Mouse (Mus musculus) C2C12 (cell line): ENCODE measurements around the gene P4ha2. TPM values are rescaled to one million over a fixed set of nuclear protein-coding genes. Genes with fewer than 3 reads are reported as not detected.

Source experiments
- H3K27me3 ChIP-seq: one replicate; pipeline ENCODE4 v1.6.1; 2011; ENCODE audit not compliant: control insufficient read depth, insufficient read depth, insufficient read length
- H3K36me3 ChIP-seq: one replicate; pipeline ENCODE4 v1.6.1; 2011; ENCODE audit not compliant: control insufficient read depth, insufficient read depth
- H3K4me3 ChIP-seq: one replicate; pipeline ENCODE4 v1.5.1; 2011; ENCODE audit warnings: mild to moderate bottlenecking, control low read depth; ENCODE audit not compliant: poor library complexity, insufficient read depth, severe bottlenecking
- H3K79me2 ChIP-seq: one replicate; pipeline ENCODE4 v1.6.1; 2011; ENCODE audit not compliant: control insufficient read depth, insufficient read depth
- H3K79me3 ChIP-seq: one replicate; pipeline ENCODE4 v1.6.1; 2011; ENCODE audit warnings: low read depth, control low read depth
- H3ac ChIP-seq: one replicate; pipeline ENCODE3; 2011; ENCODE audit warnings: low read depth; ENCODE audit not compliant: control insufficient read depth, insufficient read length
- CEBPB ChIP-seq: IDR thresholded peaks from one replicate; pipeline ENCODE4 v1.6.1; 2011; ENCODE audit warnings: low read depth, mild to moderate bottlenecking, control low read depth, moderate library complexity
- CTCF ChIP-seq: IDR thresholded peaks from one replicate; pipeline ENCODE4 v1.5.1; 2011; ENCODE audit not compliant: control insufficient read depth, insufficient read depth, insufficient read length
- FOSL1 ChIP-seq: IDR thresholded peaks from one replicate; pipeline ENCODE4 v1.8.0; 2011; ENCODE audit warnings: mild to moderate bottlenecking, low read length; ENCODE audit not compliant: poor library complexity, insufficient read depth, severe bottlenecking
- MAX ChIP-seq: IDR thresholded peaks from one replicate; pipeline ENCODE4 v1.6.1; 2011; ENCODE audit warnings: mild to moderate bottlenecking, control low read depth
- MYOD1 ChIP-seq: IDR thresholded peaks from one replicate; pipeline ENCODE4 v1.6.1; 2011; ENCODE audit warnings: low read depth; ENCODE audit not compliant: control insufficient read depth, insufficient read length
- MYOG ChIP-seq: IDR thresholded peaks from one replicate; pipeline ENCODE4 v1.6.1; 2011; ENCODE audit not compliant: control insufficient read depth, insufficient read length; ENCODE audit errors: extremely low read depth
- USF1 ChIP-seq: IDR thresholded peaks from one replicate; pipeline ENCODE4 v1.6.1; 2011; ENCODE audit warnings: low read depth, mild to moderate bottlenecking, control low read depth, moderate library complexity
- polyA plus RNA-seq: library from polyadenylated mRNA; unstranded; fragments of >200 nt; fragmentation: generic; extraction: Trizol; gene quantifications from one replicate; pipeline ENCODE4 v1.2.1, GENCODE M21; 2012; ENCODE audit warnings: missing spikeins

The P4ha2 gene
- polyA plus RNA-seq, 1 experiment = 26.4 TPM

- Histone ChIP-seq H3K79me3 (no peaks in the 10 kb centered on the region), H3ac (no peak overlapping the region), H3K4me3 (no peak overlapping the region), H3K27me3 (no peaks in the 10 kb centered on the region), H3K36me3 (no peaks in the 10 kb centered on the region), H3K79me2 (no peaks in the 10 kb centered on the region)
- TF ChIP-seq CTCF = peak; percentile 71
- no peak for TF ChIP-seq CEBPB
Observed at GRCm38 (mm10) chr11:54093000-54093399, 6.9 kb upstream of the P4ha2 start.

GRCm38 (mm10) chr11:54100692-54101591, 1.0 kb downstream of the P4ha2 start:
- Histone ChIP-seq H3K36me3 (no peaks in the 10 kb centered on the region), H3K79me3 (no peaks in the 10 kb centered on the region), H3K4me3 (peak overlapping the region; percentile 38), H3ac (peak overlapping the region; percentile 83), H3K27me3 (no peaks in the 10 kb centered on the region), H3K79me2 (no peaks in the 10 kb centered on the region)
- TF ChIP-seq MAX (peak; percentile 74), USF1 (no peak)

- Histone ChIP-seq H3K36me3 (no peaks in the 10 kb centered on the region), H3K27me3 (no peaks in the 10 kb centered on the region), H3K4me3 (no peak overlapping the region), H3K79me3 (no peaks in the 10 kb centered on the region), H3ac (peak overlapping the region; percentile 40), H3K79me2 (no peaks in the 10 kb centered on the region)
- TF ChIP-seq MYOG (no peak), CEBPB (no peak), MAX (no peak), CTCF (no peak), FOSL1 (no peak)
Observed at GRCm38 (mm10) chr11:54101701-54102100, 1.8 kb downstream of the P4ha2 start.

- H3K79me3 ChIP-seq = no peaks in the 10 kb centered on the region
- no peaks in the 10 kb centered on the region for H3K36me3 ChIP-seq
- H3K4me3 ChIP-seq = no peak overlapping the region
- H3K27me3 ChIP-seq = no peaks in the 10 kb centered on the region
- H3ac ChIP-seq = no peak overlapping the region
- TF ChIP-seq MYOD1 (no peak), MAX (no peak), FOSL1 (no peak), CTCF (no peak), CEBPB (no peak), MYOG (no peak), USF1 (no peak)
- H3K79me2 ChIP-seq = no peaks in the 10 kb centered on the region
Observed at GRCm38 (mm10) chr11:54102706-54103449, 3.0 kb downstream of the P4ha2 start.

- Histone ChIP-seq H3K27me3 (no peaks in the 10 kb centered on the region), H3K36me3 (no peaks in the 10 kb centered on the region), H3K79me3 (no peaks in the 10 kb centered on the region), H3K4me3 (no peak overlapping the region), H3ac (no peak overlapping the region), H3K79me2 (no peaks in the 10 kb centered on the region)
- TF ChIP-seq CTCF (no peak), MYOD1 (no peak), USF1 (no peak), MYOG (no peak)
Observed at GRCm38 (mm10) chr11:54105011-54105410, 5.1 kb downstream of the P4ha2 start.

GRCm38 (mm10) chr11:54106676-54107075, 6.8 kb downstream of the P4ha2 start:
- TF ChIP-seq FOSL1 (no peak), CTCF (no peak), CEBPB (no peak), MYOG (no peak), MAX (no peak), USF1 (no peak), MYOD1 (no peak)
- no peaks in the 10 kb centered on the region for H3K79me2 ChIP-seq
- H3K4me3 ChIP-seq = no peak overlapping the region
- no peak overlapping the region for H3ac ChIP-seq
- H3K79me3 ChIP-seq = no peaks in the 10 kb centered on the region
- peaks cover 10% of the 10 kb centered on the region for H3K36me3 ChIP-seq
- H3K27me3 ChIP-seq = no peaks in the 10 kb centered on the region
